ENCODE assay signal across 8 mouse cellular contexts in genomic region chr17:46703971-46704886, GRCm38 (mm10). TPM values are rescaled to one million over a fixed set of nuclear protein-coding genes. Genes with fewer than 3 reads are reported as not detected.
DNase-seq lines count a peak whose midpoint lies in the region; ATAC-seq and TF ChIP-seq lines count a peak whose summit lies in the region.

No protein-coding gene starts in this region.

- peak overlapping the region; percentile 91 for H3K9ac ChIP-seq in kidney, embryonic 16.5 days (replicated peaks; ENCODE audit: low read length)
- peak overlapping the region; percentile 84 for H3K9ac ChIP-seq in forebrain, postnatal 0 days
- H3K9ac ChIP-seq in liver, embryonic 15.5 days = peak overlapping the region; percentile 83
- H3K9ac ChIP-seq in stomach, postnatal 0 days (ENCODE audit: low read length) = peak overlapping the region; percentile 85

- no peak for TF ChIP-seq CTCF in forebrain, postnatal 0 days (IDR thresholded peaks at IDR 0.05; ENCODE audit: low read depth)
- TF ChIP-seq CTCF in stomach, postnatal 0 days (IDR thresholded peaks at IDR 0.05; ENCODE audit: low read depth) = no peak

- H3K4me1 ChIP-seq in kidney, embryonic 16.5 days (ENCODE audit: insufficient read depth, low read length) = peaks cover 37% of the 10 kb centered on the region
- H3K4me1 ChIP-seq in forebrain, postnatal 0 days (ENCODE audit: insufficient read depth) = peaks cover 12% of the 10 kb centered on the region
- peaks cover 50% of the 10 kb centered on the region for H3K4me1 ChIP-seq in liver, embryonic 15.5 days (replicated peaks)
- H3K4me1 ChIP-seq in stomach, postnatal 0 days (replicated peaks; ENCODE audit: control insufficient read depth, insufficient read depth) = peaks cover 5% of the 10 kb centered on the region; the same call in 1 of the 2 replicates

- H3K27ac ChIP-seq in kidney, embryonic 16.5 days (ENCODE audit: low read length) = peak overlapping the region; percentile 96
- H3K27ac ChIP-seq in forebrain, postnatal 0 days (ENCODE audit: low read depth, low read length) = peak overlapping the region; percentile 86
- H3K27ac ChIP-seq in liver, embryonic 15.5 days (replicated peaks) = peak overlapping the region; percentile 82
- peak overlapping the region; percentile 92 for H3K27ac ChIP-seq in stomach, postnatal 0 days (replicated peaks)

- H3K36me3 ChIP-seq in kidney, embryonic 16.5 days (ENCODE audit: insufficient read depth, low read length) = no peaks in the 10 kb centered on the region
- H3K36me3 ChIP-seq in forebrain, postnatal 0 days (ENCODE audit: insufficient read depth) = peaks cover under 1% of the 10 kb centered on the region; the same call in 1 of the 2 replicates
- peaks cover 8% of the 10 kb centered on the region; the same call in 1 of the 2 replicates for H3K36me3 ChIP-seq in liver, embryonic 15.5 days (replicated peaks)
- no peaks in the 10 kb centered on the region; the same call in 1 of the 2 replicates for H3K36me3 ChIP-seq in stomach, postnatal 0 days (ENCODE audit: control insufficient read depth, insufficient read depth, low read length)

- H3K4me2 ChIP-seq in kidney, embryonic 16.5 days (replicated peaks; ENCODE audit: low read depth, low read length) = peak overlapping the region; percentile 55
- peak overlapping the region; percentile 83 for H3K4me2 ChIP-seq in forebrain, postnatal 0 days (ENCODE audit: low read depth)
- H3K4me2 ChIP-seq in liver, embryonic 15.5 days = peak overlapping the region; percentile 88
- H3K4me2 ChIP-seq in stomach, postnatal 0 days (replicated peaks; ENCODE audit: low read depth) = peak overlapping the region; percentile 80

- ATAC-seq in kidney, embryonic 16.5 days (ENCODE audit: low FRiP score, low TSS enrichment) = peak; percentile 90
- ATAC-seq in forebrain, postnatal 0 days = peak; percentile 30
- ATAC-seq in liver, embryonic 15.5 days (ENCODE audit: insufficient read depth) = peak; percentile 71
- peak; percentile 77 for ATAC-seq in stomach, postnatal 0 days (ENCODE audit: low FRiP score, low TSS enrichment)

- no peak for DNase-seq in kidney, adult 9 months
- peak; percentile 56 for DNase-seq in ZHBTc4 (ENCODE audit: low read depth, low spot score)
- no peak for DNase-seq in forebrain, postnatal 0 days
- no peak for DNase-seq in stomach, postnatal 0 days (ENCODE audit: low spot score)
- DNase-seq in adrenal gland, adult 2 months = no peak
- no peak for DNase-seq in urinary bladder, postnatal 25 days (ENCODE audit: low spot score)

- WGBS in kidney, embryonic 16.5 days = 3% methylated on average over 39 of the region's 41 CpGs
- WGBS in forebrain, postnatal 0 days = 3% methylated on average over 35 of the region's 41 CpGs
- WGBS in liver, embryonic 15.5 days (ENCODE audit: insufficient replicate concordance) = 3% methylated on average over 36 of the region's 41 CpGs
- WGBS in stomach, postnatal 0 days = 4% methylated on average over 32 of the region's 41 CpGs

- peak overlapping the region; percentile 94 for H3K4me3 ChIP-seq in kidney, embryonic 16.5 days (ENCODE audit: low read length)
- H3K4me3 ChIP-seq in forebrain, postnatal 0 days (ENCODE audit: low read depth, low read length) = peak overlapping the region; percentile 85
- H3K4me3 ChIP-seq in liver, embryonic 15.5 days (replicated peaks) = peak overlapping the region; percentile 76
- peak overlapping the region; percentile 82 for H3K4me3 ChIP-seq in stomach, postnatal 0 days (ENCODE audit: low read depth, low read length)

- no peaks in the 10 kb centered on the region for H3K27me3 ChIP-seq in kidney, embryonic 16.5 days (ENCODE audit: insufficient read depth, low read length)
- H3K27me3 ChIP-seq in forebrain, postnatal 0 days (ENCODE audit: insufficient read depth, low read length) = no peaks in the 10 kb centered on the region
- H3K27me3 ChIP-seq in liver, embryonic 15.5 days = 0 out of 2 replicates have a peak, but pooled peaks cover 7% of the 10 kb centered on the region
- H3K27me3 ChIP-seq in stomach, postnatal 0 days (ENCODE audit: control insufficient read depth, insufficient read depth, low read length) = no peaks in the 10 kb centered on the region

- H3K9me3 ChIP-seq in kidney, embryonic 16.5 days (ENCODE audit: low read length) = no peaks in the 10 kb centered on the region
- H3K9me3 ChIP-seq in forebrain, postnatal 0 days (ENCODE audit: low read length) = no peaks in the 10 kb centered on the region
- no peaks in the 10 kb centered on the region for H3K9me3 ChIP-seq in liver, embryonic 15.5 days (replicated peaks)
- no peaks in the 10 kb centered on the region for H3K9me3 ChIP-seq in stomach, postnatal 0 days (ENCODE audit: control insufficient read depth, low read length)

- no peak for TF ChIP-seq EP300 in stomach, postnatal 0 days (optimal IDR thresholded peaks at IDR 0.05)

RNA-seq across cellular contexts. Expression of gene Ppp2r5d, which starts 0.7 kb away (rescaled TPM):
- 110 and 112 TPM in 2 replicates for polyA plus RNA-seq in kidney, embryonic 16.5 days (2015; fragmentation: Nextera tagmentation; extraction: Ambion mirVana)
- 90.5 and 103 TPM in 2 replicates for total RNA-seq in forebrain, postnatal 0 days (2014; rRNA removed)
- 85.5 and 93.5 TPM in 2 replicates for polyA plus RNA-seq in forebrain, postnatal 0 days (2015; fragmentation: Nextera tagmentation; extraction: Ambion mirVana)
- polyA plus RNA-seq in liver, embryonic 15.5 days (2015; fragmentation: Nextera tagmentation; extraction: Ambion mirVana) = 28.4 and 33.2 TPM in 2 replicates
- 27.2 and 30.3 TPM in 2 replicates for polyA plus RNA-seq in stomach, postnatal 0 days (2015; fragmentation: Nextera tagmentation; extraction: Ambion mirVana)
- 10 to 100 TPM; 42.6 to 50.3 TPM for total RNA-seq in adrenal gland, adult 2 months (2021)
- polyA plus RNA-seq in adrenal gland, adult 2 months (2012; rRNA removed) = 44.2 and 46.1 TPM in 2 replicates

RNA-seq across cellular contexts. Expression of gene Pex6, which starts 7.0 kb away (rescaled TPM):
- 26.8 and 27.4 TPM in 2 replicates for polyA plus RNA-seq in kidney, embryonic 16.5 days (2015; fragmentation: Nextera tagmentation; extraction: Ambion mirVana)
- total RNA-seq in forebrain, postnatal 0 days (2014; rRNA removed) = 36.5 and 37.9 TPM in 2 replicates
- 19.6 TPM in 2 replicates for polyA plus RNA-seq in forebrain, postnatal 0 days (2015; fragmentation: Nextera tagmentation; extraction: Ambion mirVana)
- 9.7 and 11.9 TPM in 2 replicates for polyA plus RNA-seq in liver, embryonic 15.5 days (2015; fragmentation: Nextera tagmentation; extraction: Ambion mirVana)
- polyA plus RNA-seq in stomach, postnatal 0 days (2015; fragmentation: Nextera tagmentation; extraction: Ambion mirVana) = 9.8 and 11.8 TPM in 2 replicates
- 10 to 100 TPM; 49.5 to 69.2 TPM for total RNA-seq in adrenal gland, adult 2 months (2021)
- 167 and 190 TPM in 2 replicates for polyA plus RNA-seq in adrenal gland, adult 2 months (2012; rRNA removed)

RNA-seq across cellular contexts. Expression of gene Klhdc3, which starts 23.5 kb away (rescaled TPM):
- polyA plus RNA-seq in kidney, embryonic 16.5 days (2015; fragmentation: Nextera tagmentation; extraction: Ambion mirVana) = 137 and 141 TPM in 2 replicates
- total RNA-seq in forebrain, postnatal 0 days (2014; rRNA removed) = 71.1 and 77.3 TPM in 2 replicates
- polyA plus RNA-seq in forebrain, postnatal 0 days (2015; fragmentation: Nextera tagmentation; extraction: Ambion mirVana) = 207 and 211 TPM in 2 replicates
- polyA plus RNA-seq in liver, embryonic 15.5 days (2015; fragmentation: Nextera tagmentation; extraction: Ambion mirVana) = 53.4 and 57.4 TPM in 2 replicates
- 73.7 and 75.0 TPM in 2 replicates for polyA plus RNA-seq in stomach, postnatal 0 days (2015; fragmentation: Nextera tagmentation; extraction: Ambion mirVana)
- 10 to 100 TPM; 57.5 to 64.0 TPM for total RNA-seq in adrenal gland, adult 2 months (2021)
- 78.2 and 100 TPM in 2 replicates for polyA plus RNA-seq in adrenal gland, adult 2 months (2012; rRNA removed)

RNA-seq across cellular contexts. Expression of gene Gnmt, which starts 24.7 kb away (rescaled TPM):
- 2.4 and 2.7 TPM in 2 replicates for polyA plus RNA-seq in kidney, embryonic 16.5 days (2015; fragmentation: Nextera tagmentation; extraction: Ambion mirVana)
- total RNA-seq in forebrain, postnatal 0 days (2014; rRNA removed) = not detected in 2 replicates
- polyA plus RNA-seq in forebrain, postnatal 0 days (2015; fragmentation: Nextera tagmentation; extraction: Ambion mirVana) = 1.4 and 2.1 TPM in 2 replicates
- polyA plus RNA-seq in liver, embryonic 15.5 days (2015; fragmentation: Nextera tagmentation; extraction: Ambion mirVana) = 59.8 and 101 TPM in 2 replicates
- 2.1 and 3.1 TPM in 2 replicates for polyA plus RNA-seq in stomach, postnatal 0 days (2015; fragmentation: Nextera tagmentation; extraction: Ambion mirVana)
- total RNA-seq in adrenal gland, adult 2 months (2021) = 1 to 10 TPM; 1.2 to 6.5 TPM
- 1.0 and 4.0 TPM in 2 replicates for polyA plus RNA-seq in adrenal gland, adult 2 months (2012; rRNA removed)

RNA-seq across cellular contexts. Expression of gene Mea1, which starts 25.6 kb away (rescaled TPM):
- polyA plus RNA-seq in kidney, embryonic 16.5 days (2015; fragmentation: Nextera tagmentation; extraction: Ambion mirVana) = 162 and 172 TPM in 2 replicates
- 124 and 169 TPM in 2 replicates for total RNA-seq in forebrain, postnatal 0 days (2014; rRNA removed)
- 280 and 286 TPM in 2 replicates for polyA plus RNA-seq in forebrain, postnatal 0 days (2015; fragmentation: Nextera tagmentation; extraction: Ambion mirVana)
- 55.1 and 56.7 TPM in 2 replicates for polyA plus RNA-seq in liver, embryonic 15.5 days (2015; fragmentation: Nextera tagmentation; extraction: Ambion mirVana)
- polyA plus RNA-seq in stomach, postnatal 0 days (2015; fragmentation: Nextera tagmentation; extraction: Ambion mirVana) = 142 and 146 TPM in 2 replicates
- total RNA-seq in adrenal gland, adult 2 months (2021) = 100 to 1,000 TPM; 106 to 114 TPM
- 44.9 and 50.8 TPM in 2 replicates for polyA plus RNA-seq in adrenal gland, adult 2 months (2012; rRNA removed)

Comparison
In these comparisons a context has a peak if more than half of its experiments do, and no peak if none do; other contexts are left out.
1. ATAC-seq: peak in every context shown above with its lines; median percentile 90 in kidney, embryonic 16.5 days; 77 in stomach, postnatal 0 days; 71 in liver, embryonic 15.5 days; 30 in forebrain, postnatal 0 days.